Mouse (Mus musculus): Measurements from ENCODE around the gene N4bp1.

GRCm38 (mm10) chr8:86920024-86920423 lies 35.0 kb upstream of the N4bp1 start:
- no peak for TF ChIP-seq CTCF (IDR thresholded peaks at IDR 0.05; ENCODE audit: control insufficient read depth, insufficient read depth, low read length)
- TF ChIP-seq POLR2A (IDR thresholded peaks at IDR 0.05; ENCODE audit: borderline replicate concordance, control insufficient read depth, low read depth, low read length): no peak
